Mouse (Mus musculus): ENCODE measurements around the gene Sar1b.

GRCm38 (mm10) chr11:51805221-51805981, 41.9 kb downstream of the Sar1b start:
- TF ChIP-seq CEBPB (IDR thresholded peaks at IDR 0.05; ENCODE audit: insufficient read depth, poor library complexity, severe bottlenecking), result no peak
- TF ChIP-seq POLR2A (IDR thresholded peaks at IDR 0.05; ENCODE audit: insufficient read length, low read depth), result peak; percentile 38
- TF ChIP-seq E2F4 (IDR thresholded peaks at IDR 0.05; ENCODE audit: insufficient read depth), result no peak
- no peak for TF ChIP-seq TCF3 (IDR thresholded peaks at IDR 0.05; ENCODE audit: insufficient read length, low read depth)
